Mouse (Mus musculus): Measurements from ENCODE around the gene Lsm10. TPM values are rescaled to one million over a fixed set of nuclear protein-coding genes. Genes with fewer than 3 reads are reported as not detected.

The Lsm10 gene
- total and polyA plus RNA-seq, 3 experiments = 35.0 to 49.6 TPM; not detected in 1

GRCm38 (mm10) chr4:126102061-126102841 is 5.8 kb downstream of the Lsm10 start (continued):
- TF ChIP-seq SMC3 (IDR thresholded peaks at IDR 0.05; ENCODE audit: low read depth, low read length) (no peak), TAL1 (IDR thresholded peaks at IDR 0.05; ENCODE audit: low read length) (no peak), ZC3H11A (IDR thresholded peaks at IDR 0.05; ENCODE audit: low read depth, low read length) (no peak), TCF12 (IDR thresholded peaks at IDR 0.05; ENCODE audit: low read depth, low read length) (0 out of 2 replicates have a peak, but pooled peaks have one; percentile 4), MYB (IDR thresholded peaks at IDR 0.05; ENCODE audit: low read depth, low read length) (no peak), POLR2A (IDR thresholded peaks at IDR 0.05; ENCODE audit: control insufficient read depth in 1 of 2, insufficient read depth in 1 of 2, low read depth in 1 of 2, low read length in 2 of 2, poor library complexity in 1 of 2) (no peak), CTCF (IDR thresholded peaks at IDR 0.05 in 2 of 3, conservative IDR thresholded peaks at IDR 0.05 in 1 of 3; ENCODE audit: control insufficient read depth in 1 of 3, insufficient read depth in 1 of 3, low read depth in 2 of 3, low read length in 3 of 3, poor library complexity in 1 of 3, severe bottlenecking in 1 of 3) (no peak), KAT2A (conservative IDR thresholded peaks at IDR 0.05; ENCODE audit: low read depth, low read length) (no peak), MEF2A (IDR thresholded peaks at IDR 0.05; ENCODE audit: extremely low read depth, insufficient replicate concordance, low read depth, low read length, poor library complexity, severe bottlenecking) (no peak), CHD1 (IDR thresholded peaks at IDR 0.05; ENCODE audit: low read depth, low read length) (no peak)

DNA sequence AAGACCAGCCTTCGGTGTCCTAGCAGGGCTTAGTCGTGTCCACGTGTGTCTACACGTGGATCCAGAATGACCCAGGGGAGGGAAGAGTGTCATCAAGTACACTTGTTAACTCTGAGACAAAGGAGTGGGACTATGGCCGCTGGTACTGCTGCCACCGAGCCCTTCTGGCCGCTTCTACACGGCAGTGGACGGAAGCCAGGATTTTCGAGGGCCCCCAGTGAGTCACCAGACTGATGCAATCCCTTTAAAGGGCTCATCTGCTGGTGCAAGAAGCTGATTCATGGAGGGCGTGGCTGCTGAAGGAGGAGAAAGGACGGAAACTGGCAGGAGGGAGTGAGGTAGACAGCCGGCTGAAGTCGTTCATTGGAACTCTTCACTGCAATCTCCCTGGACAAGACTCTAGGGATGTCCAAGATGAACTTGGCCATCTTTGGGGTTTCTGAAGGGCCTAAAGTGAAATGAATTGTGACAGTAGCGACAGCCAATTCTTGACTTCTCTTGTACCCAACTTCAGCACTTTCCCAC is 6.7 kb downstream of the Lsm10 start:
- peaks cover 9 to 51% of the 10 kb centered on the region in 2 experiments for H3K4me1 ChIP-seq (ENCODE audit: control insufficient read depth in 1 of 2, insufficient read depth in 2 of 2, low read length in 2 of 2)
- peak; percentile 98 for DNase-seq (ENCODE audit: low read depth, low spot score)
- H3K27ac ChIP-seq (ENCODE audit: control insufficient read depth, low read depth, low read length) = peak overlapping the region; percentile 93
- H3K27me3 ChIP-seq (ENCODE audit: control insufficient read depth in 1 of 2, insufficient read depth in 2 of 2, low read length in 2 of 2) = no peaks in the 10 kb centered on the region
- no peaks in the 10 kb centered on the region for H3K9me3 ChIP-seq (replicated peaks; ENCODE audit: insufficient read depth, low read length)
- peak overlapping the region; percentile 84 for H3K9ac ChIP-seq (ENCODE audit: control insufficient read depth, low read depth, low read length, poor library complexity, severe bottlenecking)
- H3K36me3 ChIP-seq (ENCODE audit: control insufficient read depth in 1 of 2, insufficient read depth in 2 of 2, low read length in 2 of 2) = peaks cover 0 to 39% of the 10 kb centered on the region in 2 experiments; a peak in 2 of 4 replicates
- peak overlapping the region; percentile 58 to 71 for H3K4me3 ChIP-seq (ENCODE audit: control insufficient read depth in 1 of 2, insufficient read depth in 1 of 2, low read depth in 2 of 2, low read length in 2 of 2)
- H3K79me2 ChIP-seq (ENCODE audit: control insufficient read depth, insufficient read depth, low read length, poor library complexity) = peaks cover 41% of the 10 kb centered on the region
- TF ChIP-seq RAD21 (IDR thresholded peaks at IDR 0.05; ENCODE audit: low read depth, low read length) (no peak), ELF1 (IDR thresholded peaks at IDR 0.05; ENCODE audit: low read depth, low read length) (peak; percentile 39; the same call in 1 of the 2 replicates), MAFK (IDR thresholded peaks at IDR 0.05; ENCODE audit: borderline replicate concordance, low read depth, low read length) (peak; percentile 77; the same call in 1 of the 2 replicates), UBTF (IDR thresholded peaks at IDR 0.05; ENCODE audit: borderline replicate concordance, insufficient read depth, low read depth, low read length) (no peak), E2F4 (IDR thresholded peaks at IDR 0.05; ENCODE audit: borderline replicate concordance, low read depth, low read length) (0 out of 2 replicates have a peak, but pooled peaks have one; percentile 8), SIN3A (IDR thresholded peaks at IDR 0.05; ENCODE audit: low read length) (peak; percentile 91), GATA1 (IDR thresholded peaks at IDR 0.05; ENCODE audit: low read depth, low read length) (no peak), HCFC1 (IDR thresholded peaks at IDR 0.05; ENCODE audit: low read depth, low read length) (peak; percentile 70; the same call in 1 of the 2 replicates), JUND (IDR thresholded peaks at IDR 0.05; ENCODE audit: low read depth, low read length) (peak; percentile 95; the same call in 1 of the 2 replicates), CHD2 (IDR thresholded peaks at IDR 0.05; ENCODE audit: low read length) (no peak), ZNF384 (IDR thresholded peaks at IDR 0.05; ENCODE audit: low read depth, low read length) (no peak), POLR2A (IDR thresholded peaks at IDR 0.05; ENCODE audit: control insufficient read depth in 1 of 2, insufficient read depth in 1 of 2, low read depth in 1 of 2, low read length in 2 of 2, poor library complexity in 1 of 2) (peak in 1 of 2 experiments; percentile 39; a peak in 2 of 4 replicates), TBP (IDR thresholded peaks at IDR 0.05; ENCODE audit: low read depth, low read length) (peak; percentile 74; the same call in 1 of the 2 replicates), BHLHE40 (IDR thresholded peaks at IDR 0.05; ENCODE audit: borderline replicate concordance, low read depth, low read length) (peak; percentile 69), POLR2AphosphoS5 (IDR thresholded peaks at IDR 0.05; ENCODE audit: borderline replicate concordance, low read depth, low read length) (no peak), MXI1 (IDR thresholded peaks at IDR 0.05; ENCODE audit: low read depth, low read length) (peak; percentile 88), GABPA (IDR thresholded peaks at IDR 0.05; ENCODE audit: low read depth, low read length) (peak; percentile 82), MAX (IDR thresholded peaks at IDR 0.05; ENCODE audit: low read length) (peak; percentile 80; the same call in 1 of the 2 replicates), TAL1 (IDR thresholded peaks at IDR 0.05; ENCODE audit: low read length) (no peak), ZKSCAN1 (IDR thresholded peaks at IDR 0.05; ENCODE audit: low read depth, low read length) (no peak), SMC3 (IDR thresholded peaks at IDR 0.05; ENCODE audit: low read depth, low read length) (no peak), EP300 (IDR thresholded peaks at IDR 0.05; ENCODE audit: low read depth in 1 of 2, low read length in 2 of 2) (peak; percentile 46 to 78; a peak in 3 of 4 replicates), MYC (IDR thresholded peaks at IDR 0.05; ENCODE audit: low read depth, low read length) (peak; percentile 89), MYB (IDR thresholded peaks at IDR 0.05; ENCODE audit: low read depth, low read length) (no peak), CHD1 (IDR thresholded peaks at IDR 0.05; ENCODE audit: low read depth, low read length) (peak; percentile 87; the same call in 1 of the 2 replicates), ZMIZ1 (IDR thresholded peaks at IDR 0.05; ENCODE audit: low read depth, low read length) (peak; percentile 24), TCF12 (IDR thresholded peaks at IDR 0.05; ENCODE audit: low read depth, low read length) (peak; percentile 58), ZC3H11A (IDR thresholded peaks at IDR 0.05; ENCODE audit: low read depth, low read length) (no peak)
